Mouse (Mus musculus) left cerebral cortex, postnatal 10 days (tissue): ENCODE data around the gene Arhgap25. TPM values are rescaled to one million over a fixed set of nuclear protein-coding genes. Genes with fewer than 3 reads are reported as not detected.
A peak's percentile ranks its signal among the peaks of the same experiment; 100 is the strongest.
"Not testable (repeated sequence)": the region's sequence is repeated elsewhere in the genome, so short reads cannot be mapped to it uniquely, and the experiment has no call there.

Experiments used
- DNase-seq, 2 experiments: peaks; one replicate each; pipeline ENCODE4 v3.0.0; 2021 to 2022; ENCODE audit warnings: low spot score in 2 of 2, mixed read lengths in 1 of 2; ENCODE audit errors: extremely low spot score in 1 of 2
- intact Hi-C: fragments of 180-260 bp; cut with DNase I; formaldehyde crosslinking; loops from one replicate; pipeline ENCODE4 v1.15.1; 2025
- total RNA-seq, 2 experiments: library from RNA; stranded (reverse); gene quantifications; 2 replicates each; pipeline ENCODE4 v1.2.3; 2021

Arhgap25 gene
- total RNA-seq, 2 experiments from 2014 or later: 6.1 to 6.4 TPM

GRCm38 (mm10) chr6:87538376-87539270, 5.6 kb upstream of the Arhgap25 start:
- intact Hi-C loops: no loop called here

GRCm38 (mm10) chr6:87537678-87538077, 4.6 kb upstream of the Arhgap25 start:
- no peak for DNase-seq
- intact Hi-C loops: no loop called here

More at GRCm38 (mm10) chr6:87538376-87539270, 5.6 kb upstream of the Arhgap25 start:
- DNase-seq: no peak

GRCm38 (mm10) chr6:87536270-87536669, 3.2 kb upstream of the Arhgap25 start:
- DNase-seq: no peak
- intact Hi-C loops: no loop called here

- intact Hi-C loops: no loop called here
- peak in 1 of 2 experiments; percentile 45 for DNase-seq
Measured at GRCm38 (mm10) chr6:87535651-87536050, 2.6 kb upstream of the Arhgap25 start.

GRCm38 (mm10) chr6:87534855-87535575, 2.0 kb upstream of the Arhgap25 start:
- intact Hi-C loops: no loop called here
- DNase-seq: no peak

GRCm38 (mm10) chr6:87531456-87532015, 1.5 kb downstream of the Arhgap25 start:
- intact Hi-C loops: no loop called here
- DNase-seq: no peak

- no peak for DNase-seq
- intact Hi-C loops: no loop called here
Measured at GRCm38 (mm10) chr6:87530386-87530785, 2.7 kb downstream of the Arhgap25 start.

- no peak for DNase-seq
- intact Hi-C loops: no loop called here
Measured at GRCm38 (mm10) chr6:87527846-87528557, 5.1 kb downstream of the Arhgap25 start.

- intact Hi-C loops: no loop called here
Measured at GRCm38 (mm10) chr6:87527366-87527765, 5.7 kb downstream of the Arhgap25 start.

GRCm38 (mm10) chr6:87525126-87525525, 7.9 kb downstream of the Arhgap25 start:
- DNase-seq: no peak
- intact Hi-C loops: no loop called here

More at GRCm38 (mm10) chr6:87527366-87527765, 5.7 kb downstream of the Arhgap25 start:
- no peak for DNase-seq

GRCm38 (mm10) chr6:87524281-87524680, 8.8 kb downstream of the Arhgap25 start:
- intact Hi-C loops: loop anchor here (5.0 kb wide), 1 partner anchor 62 kb away; no protein-coding TSS in a partner anchor
- no peak for DNase-seq

- intact Hi-C loops: loop anchor here (5.0 kb wide), 1 partner anchor 61 kb away; no protein-coding TSS in a partner anchor
- no peak for DNase-seq
Measured at GRCm38 (mm10) chr6:87523736-87524135, 9.3 kb downstream of the Arhgap25 start.

GRCm38 (mm10) chr6:87523085-87523484, 10.0 kb downstream of the Arhgap25 start:
- intact Hi-C loops: loop anchor here (5.0 kb wide), 1 partner anchor 61 kb away; no protein-coding TSS in a partner anchor
- no peak for DNase-seq

- intact Hi-C loops: loop anchor here (5.0 kb wide), 1 partner anchor 60 kb away; no protein-coding TSS in a partner anchor
- peak; percentile 57 to 71 for DNase-seq
Measured at GRCm38 (mm10) chr6:87522236-87522635, 10.8 kb downstream of the Arhgap25 start.

GRCm38 (mm10) chr6:87521705-87522104, 11.4 kb downstream of the Arhgap25 start:
- intact Hi-C loops: loop anchor here (5.0 kb wide), 1 partner anchor 59 kb away; no protein-coding TSS in a partner anchor

GRCm38 (mm10) chr6:87520572-87520971, 12.5 kb downstream of the Arhgap25 start:
- no peak for DNase-seq

More at GRCm38 (mm10) chr6:87521705-87522104, 11.4 kb downstream of the Arhgap25 start:
- not testable (repeated sequence) for DNase-seq

GRCm38 (mm10) chr6:87519809-87520208, 13.2 kb downstream of the Arhgap25 start:
- DNase-seq: no peak
- intact Hi-C loops: loop anchor here (5.0 kb wide), 2 partner anchors 58 to 123 kb away; no protein-coding TSS in a partner anchor

More at GRCm38 (mm10) chr6:87520572-87520971, 12.5 kb downstream of the Arhgap25 start:
- intact Hi-C loops: loop anchor here (5.0 kb wide), 1 partner anchor 58 kb away; no protein-coding TSS in a partner anchor

- no peak for DNase-seq
- intact Hi-C loops: loop anchor here (5.0 kb wide), 1 partner anchor 121 kb away; no protein-coding TSS in a partner anchor
Measured at GRCm38 (mm10) chr6:87518622-87519021, 14.4 kb downstream of the Arhgap25 start.
